Mouse (Mus musculus): ENCODE measurements around the gene Tecr. TPM values are rescaled to one million over a fixed set of nuclear protein-coding genes. Genes with fewer than 3 reads are reported as not detected.
A peak's percentile ranks its signal among the peaks of the same experiment; 100 is the strongest.

Tecr gene
- total and polyA plus RNA-seq, 3 experiments = 74.2 to 229 TPM; not detected in 1

DNA sequence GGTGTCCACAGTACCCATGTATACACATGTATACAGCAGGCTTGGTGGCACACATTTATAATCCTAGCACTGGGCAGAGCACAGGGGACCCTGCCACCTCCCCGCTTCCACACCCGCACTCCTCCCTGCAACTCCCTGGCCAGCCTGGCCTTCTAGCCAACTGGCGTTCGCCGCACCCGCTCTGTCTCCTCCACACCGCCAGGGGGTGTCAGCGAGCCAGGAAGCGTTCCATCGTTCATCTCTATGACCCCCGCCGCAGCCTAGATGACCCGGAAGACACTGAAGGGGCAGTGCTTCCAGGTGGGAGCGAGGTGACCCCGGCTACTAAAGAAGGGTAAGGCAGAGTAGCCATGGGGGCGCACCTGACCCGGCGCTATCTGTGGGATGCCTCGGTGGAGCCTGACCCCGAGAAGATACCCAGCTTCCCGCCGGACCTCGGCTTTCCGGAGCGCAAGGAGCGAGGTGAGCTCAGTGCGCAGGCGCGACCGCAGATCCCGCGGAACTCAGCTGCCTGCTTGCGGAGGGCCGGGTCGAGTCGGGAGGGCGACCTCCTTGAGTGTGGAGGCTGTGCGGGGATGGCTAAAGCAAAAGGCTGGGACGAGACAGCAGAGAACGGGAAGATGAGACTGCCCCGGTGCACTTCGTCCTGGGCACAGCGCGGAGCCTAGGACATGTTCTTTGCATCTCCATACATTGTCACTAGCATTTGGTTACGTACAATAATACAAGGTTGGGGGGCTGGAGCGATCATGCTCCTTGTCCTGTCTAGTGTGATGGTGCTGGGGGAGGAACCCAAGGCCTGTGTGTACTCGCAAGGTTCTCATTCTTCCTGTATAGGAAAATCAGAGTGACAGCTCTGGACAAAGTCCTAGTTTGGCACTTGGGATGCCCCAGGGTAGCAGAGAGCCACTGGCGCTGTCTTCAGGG, 41.0 kb downstream of the Tecr start, which contains the start of gene Ndufb7 (continued):
- TF ChIP-seq ZNF384 (IDR thresholded peaks at IDR 0.05; ENCODE audit: low read depth, low read length) = no peak
- no peak for TF ChIP-seq USF2 (IDR thresholded peaks at IDR 0.05; ENCODE audit: borderline replicate concordance in 1 of 2, insufficient read depth in 1 of 2, low read depth in 1 of 2, low read length in 2 of 2)
- no peak for TF ChIP-seq ZC3H11A (IDR thresholded peaks at IDR 0.05; ENCODE audit: low read depth, low read length)
- TF ChIP-seq NRF1 (IDR thresholded peaks at IDR 0.05; ENCODE audit: insufficient read depth, low read depth, low read length, poor library complexity, severe bottlenecking) = peak; percentile 88

DNA sequence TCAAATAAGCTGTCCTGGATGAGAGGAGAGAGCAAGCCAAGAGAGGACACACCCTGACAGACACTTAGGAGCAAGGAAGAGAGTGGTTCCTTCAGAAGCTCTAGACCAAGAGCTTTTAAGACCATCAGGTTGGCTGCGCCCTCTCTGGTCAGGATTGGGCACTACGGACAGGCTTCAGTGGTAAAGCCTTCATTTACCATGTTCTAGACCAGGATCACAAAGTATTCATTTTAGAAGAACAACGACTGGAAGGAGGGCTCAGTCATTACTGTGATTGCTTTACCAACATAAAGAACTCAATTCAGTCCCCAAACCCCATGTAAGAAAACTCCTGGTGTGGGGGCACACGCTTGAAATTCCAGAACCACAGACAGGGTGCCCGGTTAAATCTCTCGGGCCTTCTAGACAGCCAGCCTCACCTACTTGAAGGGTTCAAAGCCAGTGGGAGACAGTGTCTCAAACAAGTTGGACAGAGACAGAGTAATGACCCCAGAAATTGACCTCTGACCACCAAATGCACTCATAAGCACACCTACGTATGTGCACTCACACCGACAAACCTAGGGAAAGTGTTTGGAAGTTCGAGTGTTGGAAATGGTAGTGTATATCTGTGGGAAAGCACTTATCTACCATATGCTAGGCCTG, 41.9 kb downstream of the Tecr start:
- H3K9ac ChIP-seq (ENCODE audit: control insufficient read depth, low read depth, low read length, poor library complexity, severe bottlenecking) = no peak overlapping the region
- H3K27me3 ChIP-seq (ENCODE audit: control insufficient read depth in 1 of 2, insufficient read depth in 2 of 2, low read length in 2 of 2) = no peaks in the 10 kb centered on the region; a peak in 2 of 4 replicates
- H3K9me3 ChIP-seq (replicated peaks; ENCODE audit: insufficient read depth, low read length) = no peaks in the 10 kb centered on the region
- no peak overlapping the region; a peak in 1 of 4 replicates for H3K4me3 ChIP-seq (ENCODE audit: control insufficient read depth in 1 of 2, insufficient read depth in 1 of 2, low read depth in 2 of 2, low read length in 2 of 2)
- TF ChIP-seq SIN3A (IDR thresholded peaks at IDR 0.05; ENCODE audit: low read length) (no peak), ZKSCAN1 (IDR thresholded peaks at IDR 0.05; ENCODE audit: low read depth, low read length) (no peak), CTCF (IDR thresholded peaks at IDR 0.05 in 2 of 3, conservative IDR thresholded peaks at IDR 0.05 in 1 of 3; ENCODE audit: control insufficient read depth in 1 of 3, insufficient read depth in 1 of 3, low read depth in 2 of 3, low read length in 3 of 3, poor library complexity in 1 of 3, severe bottlenecking in 1 of 3) (no peak), TBP (IDR thresholded peaks at IDR 0.05; ENCODE audit: low read depth, low read length) (no peak), RAD21 (IDR thresholded peaks at IDR 0.05; ENCODE audit: low read depth, low read length) (no peak), MYC (IDR thresholded peaks at IDR 0.05; ENCODE audit: low read depth, low read length) (no peak)
- H3K27ac ChIP-seq (ENCODE audit: control insufficient read depth, low read depth, low read length) = no peak overlapping the region
- no peaks in the 10 kb centered on the region; a peak in 1 of 4 replicates for H3K36me3 ChIP-seq (ENCODE audit: control insufficient read depth in 1 of 2, insufficient read depth in 2 of 2, low read length in 2 of 2)
- DNase-seq (ENCODE audit: low read depth, low spot score) = no peak
- peaks cover 13% of the 10 kb centered on the region for H3K79me2 ChIP-seq (ENCODE audit: control insufficient read depth, insufficient read depth, low read length, poor library complexity)
- H3K4me1 ChIP-seq (ENCODE audit: control insufficient read depth in 1 of 2, insufficient read depth in 2 of 2, low read length in 2 of 2) = peaks cover 0 to 4% of the 10 kb centered on the region in 2 experiments; a peak in 1 of 4 replicates

GRCm38 (mm10) chr8:83563246-83563645, 44.5 kb downstream of the Tecr start:
- H3K9ac ChIP-seq (ENCODE audit: control insufficient read depth, low read depth, low read length, poor library complexity, severe bottlenecking) = no peak overlapping the region
- TF ChIP-seq POLR2A (IDR thresholded peaks at IDR 0.05; ENCODE audit: control insufficient read depth in 1 of 2, insufficient read depth in 1 of 2, low read depth in 1 of 2, low read length in 2 of 2, poor library complexity in 1 of 2) = no peak
- TF ChIP-seq NRF1 (IDR thresholded peaks at IDR 0.05; ENCODE audit: insufficient read depth, low read depth, low read length, poor library complexity, severe bottlenecking) = no peak
- TF ChIP-seq USF2 (IDR thresholded peaks at IDR 0.05; ENCODE audit: borderline replicate concordance in 1 of 2, insufficient read depth in 1 of 2, low read depth in 1 of 2, low read length in 2 of 2) = no peak
- no peak for TF ChIP-seq MAFK (IDR thresholded peaks at IDR 0.05; ENCODE audit: borderline replicate concordance, low read depth, low read length)
- no peak for TF ChIP-seq CHD1 (IDR thresholded peaks at IDR 0.05; ENCODE audit: low read depth, low read length)
- TF ChIP-seq CHD2 (IDR thresholded peaks at IDR 0.05; ENCODE audit: low read length) = no peak
- no peak for TF ChIP-seq MAX (IDR thresholded peaks at IDR 0.05; ENCODE audit: low read length)
- TF ChIP-seq POLR2AphosphoS2 (IDR thresholded peaks at IDR 0.05; ENCODE audit: low read length) = no peak
- TF ChIP-seq ZNF384 (IDR thresholded peaks at IDR 0.05; ENCODE audit: low read depth, low read length) = no peak
- TF ChIP-seq RAD21 (IDR thresholded peaks at IDR 0.05; ENCODE audit: low read depth, low read length) = no peak
- no peaks in the 10 kb centered on the region; a peak in 2 of 4 replicates for H3K27me3 ChIP-seq (ENCODE audit: control insufficient read depth in 1 of 2, insufficient read depth in 2 of 2, low read length in 2 of 2)
- H3K4me3 ChIP-seq (ENCODE audit: control insufficient read depth in 1 of 2, insufficient read depth in 1 of 2, low read depth in 2 of 2, low read length in 2 of 2) = no peak overlapping the region
- no peaks in the 10 kb centered on the region for H3K36me3 ChIP-seq (ENCODE audit: control insufficient read depth in 1 of 2, insufficient read depth in 2 of 2, low read length in 2 of 2)
- DNase-seq (ENCODE audit: low read depth, low spot score) = no peak
- H3K4me1 ChIP-seq (ENCODE audit: control insufficient read depth in 1 of 2, insufficient read depth in 2 of 2, low read length in 2 of 2) = peaks cover 0 to 4% of the 10 kb centered on the region in 2 experiments; a peak in 1 of 4 replicates
- H3K79me2 ChIP-seq (ENCODE audit: control insufficient read depth, insufficient read depth, low read length, poor library complexity) = peaks cover 13% of the 10 kb centered on the region
- H3K9me3 ChIP-seq (replicated peaks; ENCODE audit: insufficient read depth, low read length) = no peaks in the 10 kb centered on the region
- H3K27ac ChIP-seq (ENCODE audit: control insufficient read depth, low read depth, low read length) = no peak overlapping the region
